Mouse (Mus musculus) heart, embryonic 12.5 days (tissue): ENCODE results near the gene Dmc1. TPM values are rescaled to one million over a fixed set of nuclear protein-coding genes. Genes with fewer than 3 reads are reported as not detected.

Source experiments
- ATAC-seq: fragments of 200-750 bp; cut with Nextera tagmentation; 2 replicates; pipeline ENCODE4 v1.8.0; 2017; ENCODE audit warnings: moderate TSS enrichment, moderate library complexity; ENCODE audit not compliant: insufficient number of reproducible peaks, low FRiP score
- H3K27ac ChIP-seq: fragments of 300-500 bp; sonication (generic); 2 replicates; pipeline ENCODE4 v1.5.1; 2016; ENCODE audit warnings: mild to moderate bottlenecking, moderate library complexity; ENCODE audit not compliant: poor library complexity, severe bottlenecking
- H3K27me3 ChIP-seq: fragments of 300-500 bp; sonication (generic); replicated peaks from 2 replicates; pipeline ENCODE4 v1.6.1; 2016; ENCODE audit warnings: mild to moderate bottlenecking, moderate library complexity
- H3K36me3 ChIP-seq: fragments of 300-500 bp; sonication (generic); 2 replicates; pipeline ENCODE4 v1.6.1; 2016; ENCODE audit warnings: mild to moderate bottlenecking, moderate library complexity
- H3K4me1 ChIP-seq: fragments of 300-500 bp; sonication (generic); replicated peaks from 2 replicates; pipeline ENCODE4 v1.6.1; 2016; ENCODE audit warnings: mild to moderate bottlenecking
- H3K4me2 ChIP-seq: fragments of 300-500 bp; sonication (generic); 2 replicates; pipeline ENCODE4 v1.6.1; 2016; ENCODE audit warnings: mild to moderate bottlenecking, moderate library complexity
- H3K4me3 ChIP-seq: fragments of 300-500 bp; sonication (generic); 2 replicates; pipeline ENCODE4 v1.5.1; 2016; ENCODE audit warnings: mild to moderate bottlenecking
- H3K9ac ChIP-seq: fragments of 300-500 bp; sonication (generic); 2 replicates; pipeline ENCODE4 v1.6.1; 2016; ENCODE audit warnings: mild to moderate bottlenecking, moderate library complexity
- H3K9me3 ChIP-seq: fragments of 300-500 bp; sonication (generic); replicated peaks from 2 replicates; pipeline ENCODE4 v1.6.1; 2016; ENCODE audit warnings: mild to moderate bottlenecking, moderate library complexity
- WGBS: fragments of 180-500 bp; shearing (Covaris S2); methylation state at CpG from one replicate; pipeline ENCODE4 v1.1.7; 2016; 5-methylcytosine and 5-hydroxymethylcytosine counted together
- polyA plus RNA-seq: library from polyadenylated mRNA; unstranded; fragments of >200 nt; fragmentation: Nextera tagmentation; extraction: Ambion mirVana; gene quantifications from 2 replicates; pipeline ENCODE4 v1.2.1, GENCODE M21; 2016

Dmc1 gene
- 1.5 and 1.8 TPM in 2 replicates for polyA plus RNA-seq

DNA sequence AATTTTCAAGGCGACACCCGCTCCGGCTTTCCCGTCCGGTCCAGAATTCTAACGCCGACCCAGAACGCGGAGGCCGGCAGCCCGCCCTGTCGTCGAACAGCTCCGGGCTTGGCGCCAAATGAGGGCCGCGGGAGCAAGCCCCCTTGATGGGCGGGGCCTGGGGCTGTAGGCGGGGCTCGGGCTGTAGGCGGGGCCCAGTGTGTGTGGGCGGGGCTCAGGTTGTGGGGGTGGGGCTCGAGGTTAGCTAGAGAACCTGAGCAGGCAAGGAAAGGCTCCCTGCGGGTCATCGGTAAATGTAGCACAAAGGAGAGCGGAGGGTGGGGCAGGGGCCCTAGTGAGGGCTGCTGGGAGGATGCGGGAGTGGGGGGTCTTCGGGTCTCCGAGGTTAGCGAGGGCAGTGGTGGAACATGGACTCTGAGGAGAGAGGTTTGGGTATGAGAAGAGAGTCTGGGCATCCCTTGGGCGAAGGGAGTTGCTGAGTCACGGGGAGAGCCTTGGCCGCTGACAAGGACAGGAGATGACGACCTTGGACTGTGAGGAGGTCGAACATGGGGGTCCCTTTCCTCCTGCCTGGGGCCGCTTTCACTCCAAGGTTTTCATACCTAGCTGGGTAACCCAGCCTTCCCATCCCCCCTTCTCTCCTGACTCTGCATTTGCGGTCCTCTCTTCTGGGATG, at the start of gene Dmc1:
TSS of gene Dmc1 (minus strand) at position 120 of the 676 bp plus-strand sequence.
- Histone ChIP-seq H3K4me2 (peak within 1 kb of the TSS; percentile 65), H3K9ac (peak within 1 kb of the TSS; percentile 34), H3K27me3 (no peaks in the 10 kb centered on the region; the same call in 1 of the 2 replicates), H3K9me3 (no peaks in the 10 kb centered on the region; the same call in 1 of the 2 replicates), H3K4me1 (peaks cover 5% of the 10 kb centered on the region; the same call in 1 of the 2 replicates), H3K36me3 (no peaks in the 10 kb centered on the region), H3K4me3 (peak within 1 kb of the TSS; percentile 44), H3K27ac (no peak within 1 kb of the TSS)
- peak; percentile 45; the same call in 1 of the 2 replicates for ATAC-seq
- WGBS, result 10% methylated on average over 37 of the region's 37 CpGs

DNA sequence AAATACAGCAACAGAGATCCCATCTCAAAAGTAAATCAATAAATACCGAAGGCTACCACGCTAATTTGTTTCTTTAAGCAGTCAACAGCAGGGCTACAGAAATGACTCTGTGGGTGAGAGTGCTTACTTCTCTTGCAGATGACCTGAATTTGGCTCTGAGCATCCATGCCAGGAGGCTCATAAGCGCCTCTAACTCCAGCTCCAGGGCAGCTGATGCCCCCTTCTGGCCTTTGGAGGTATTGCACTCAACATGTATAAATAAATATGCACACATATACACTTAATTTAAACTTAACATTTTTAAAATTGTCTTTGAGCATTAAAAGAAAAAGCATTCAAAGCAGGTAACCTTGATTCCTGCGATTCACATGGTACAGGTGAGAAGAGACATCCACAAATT, 46.6 kb upstream of the Dmc1 start:
- H3K4me2 ChIP-seq, result no peak overlapping the region

DNA sequence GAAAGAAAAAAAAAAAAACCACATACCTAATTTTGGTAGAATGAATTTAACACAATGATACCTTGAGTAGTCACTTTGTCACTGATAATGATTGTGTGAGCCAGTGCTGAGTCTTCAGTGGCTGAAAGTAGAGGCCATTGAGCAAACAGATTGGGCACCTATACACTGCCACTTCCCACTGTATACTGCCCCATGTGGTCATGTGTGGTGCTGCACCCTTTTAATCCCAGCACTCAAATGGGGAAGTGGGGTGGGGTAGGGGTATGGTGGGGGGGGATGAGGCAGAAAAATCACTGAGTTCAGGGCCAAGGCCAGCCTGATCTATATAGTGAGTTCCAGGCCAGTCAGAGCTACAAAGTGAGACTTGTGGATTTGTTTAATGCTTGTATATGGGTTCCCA, 45.7 kb upstream of the Dmc1 start:
- Histone ChIP-seq H3K36me3 (no peaks in the 10 kb centered on the region), H3K27ac (no peak overlapping the region), H3K4me3 (no peak overlapping the region), H3K4me1 (no peaks in the 10 kb centered on the region), H3K9ac (no peak overlapping the region), H3K9me3 (0 out of 2 replicates have a peak, but pooled peaks cover 2% of the 10 kb centered on the region), H3K27me3 (no peaks in the 10 kb centered on the region), H3K4me2 (no peak overlapping the region)
- ATAC-seq, result peak; percentile 15; the same call in 1 of the 2 replicates

More for the DNA sequence above, 46.6 kb upstream of the Dmc1 start:
- Histone ChIP-seq H3K9me3 (0 out of 2 replicates have a peak, but pooled peaks cover 2% of the 10 kb centered on the region), H3K4me1 (no peaks in the 10 kb centered on the region), H3K27ac (no peak overlapping the region), H3K9ac (no peak overlapping the region), H3K27me3 (no peaks in the 10 kb centered on the region), H3K4me3 (no peak overlapping the region), H3K36me3 (no peaks in the 10 kb centered on the region)
- WGBS, result 72% methylated on average over 4 of the region's 4 CpGs
- ATAC-seq, result no peak

DNA sequence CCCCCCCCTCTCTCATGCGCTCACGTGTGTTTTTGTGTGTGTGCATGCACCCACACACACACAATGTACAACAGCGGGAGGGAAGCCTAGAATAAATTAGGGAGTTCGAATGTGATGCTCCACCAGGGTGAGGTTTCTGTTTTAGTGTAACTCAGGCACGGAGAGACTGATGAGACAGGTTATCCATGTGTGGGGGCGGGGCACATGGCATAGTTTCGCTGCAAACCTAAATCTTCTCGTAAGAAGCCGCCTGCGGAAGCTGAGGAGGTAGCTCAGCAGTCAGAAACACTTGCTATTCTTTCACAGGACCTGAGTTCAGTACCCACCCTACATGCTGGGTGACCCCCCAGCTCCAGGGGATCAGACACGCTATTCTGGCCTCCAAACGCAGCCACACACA, 43.2 kb upstream of the Dmc1 start:
- ATAC-seq, result no peak
- Histone ChIP-seq H3K4me2 (no peak overlapping the region), H3K9ac (no peak overlapping the region), H3K27me3 (no peaks in the 10 kb centered on the region), H3K27ac (no peak overlapping the region), H3K4me1 (no peaks in the 10 kb centered on the region), H3K4me3 (no peak overlapping the region), H3K9me3 (0 out of 2 replicates have a peak, but pooled peaks cover 2% of the 10 kb centered on the region), H3K36me3 (no peaks in the 10 kb centered on the region)
- 77% methylated on average over 12 of the region's 12 CpGs for WGBS

DNA sequence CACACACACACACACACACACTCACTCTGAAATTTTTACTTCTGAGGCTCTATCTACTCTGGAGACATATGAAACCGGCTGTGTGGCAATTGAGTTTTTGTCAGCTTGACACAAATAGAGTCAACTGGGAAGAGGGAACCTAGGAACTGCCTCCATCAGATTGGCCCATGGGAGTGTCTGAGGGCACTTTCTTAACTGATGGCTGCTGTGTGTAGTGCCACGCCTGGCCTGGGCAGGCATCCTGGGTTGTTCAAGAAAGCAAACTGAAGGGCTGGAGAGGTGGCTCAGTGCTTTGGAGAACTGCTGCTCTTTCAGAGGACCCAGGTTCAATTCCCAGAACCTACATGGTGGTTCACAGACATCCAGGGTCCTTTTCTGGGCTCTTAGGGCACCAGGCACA, 40.6 kb upstream of the Dmc1 start:
- Histone ChIP-seq H3K27me3 (no peaks in the 10 kb centered on the region), H3K4me3 (no peak overlapping the region), H3K36me3 (no peaks in the 10 kb centered on the region), H3K4me2 (no peak overlapping the region), H3K4me1 (0 out of 2 replicates have a peak, but pooled peaks cover 5% of the 10 kb centered on the region), H3K9ac (no peak overlapping the region), H3K9me3 (no peaks in the 10 kb centered on the region), H3K27ac (no peak overlapping the region)
- ATAC-seq, result no peak
- WGBS, result 66% methylated on average over 2 of the region's 2 CpGs

DNA sequence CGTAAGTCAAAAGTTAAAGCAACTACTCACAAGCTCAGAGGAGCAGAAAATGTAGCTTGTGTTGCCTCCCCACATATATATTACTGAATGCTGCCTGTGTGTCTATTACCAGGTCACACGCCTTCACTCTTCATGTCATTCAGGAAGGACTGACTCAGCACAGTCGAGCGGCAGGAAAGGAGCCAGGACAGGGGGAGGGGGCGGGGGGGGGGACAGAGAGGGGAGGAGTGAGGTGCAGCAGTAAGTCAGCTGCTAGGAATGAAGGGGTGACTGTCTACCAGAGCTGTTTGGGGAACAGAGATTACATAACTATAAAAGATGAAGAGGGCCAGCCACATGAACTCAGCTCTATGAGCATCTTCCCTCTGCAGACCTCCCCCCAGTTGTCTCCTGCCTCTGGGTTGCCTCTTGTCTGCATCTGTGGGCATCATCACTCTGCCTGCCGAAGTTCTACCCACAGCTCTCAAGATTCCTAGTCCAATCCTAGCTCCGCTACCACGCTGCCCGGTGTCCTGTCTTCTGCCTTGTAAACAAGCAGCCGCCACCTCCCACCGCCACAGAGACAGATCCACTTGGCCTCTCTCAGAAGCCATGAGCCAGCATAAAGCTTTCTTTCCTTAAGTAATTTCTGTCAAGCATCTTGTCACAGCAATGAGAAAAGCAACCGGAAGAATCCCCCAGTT, 36.4 kb upstream of the Dmc1 start:
- ATAC-seq, result no peak
- no peak overlapping the region for H3K9ac ChIP-seq
- H3K9me3 ChIP-seq, result no peaks in the 10 kb centered on the region
- H3K36me3 ChIP-seq, result peaks cover 10% of the 10 kb centered on the region; the same call in 1 of the 2 replicates
- H3K27me3 ChIP-seq, result no peaks in the 10 kb centered on the region
- no peak overlapping the region for H3K4me2 ChIP-seq
- WGBS, result 61% methylated on average over 12 of the region's 12 CpGs
- no peak overlapping the region for H3K4me3 ChIP-seq
- H3K27ac ChIP-seq, result no peak overlapping the region
- 0 out of 2 replicates have a peak, but pooled peaks cover 5% of the 10 kb centered on the region for H3K4me1 ChIP-seq

DNA sequence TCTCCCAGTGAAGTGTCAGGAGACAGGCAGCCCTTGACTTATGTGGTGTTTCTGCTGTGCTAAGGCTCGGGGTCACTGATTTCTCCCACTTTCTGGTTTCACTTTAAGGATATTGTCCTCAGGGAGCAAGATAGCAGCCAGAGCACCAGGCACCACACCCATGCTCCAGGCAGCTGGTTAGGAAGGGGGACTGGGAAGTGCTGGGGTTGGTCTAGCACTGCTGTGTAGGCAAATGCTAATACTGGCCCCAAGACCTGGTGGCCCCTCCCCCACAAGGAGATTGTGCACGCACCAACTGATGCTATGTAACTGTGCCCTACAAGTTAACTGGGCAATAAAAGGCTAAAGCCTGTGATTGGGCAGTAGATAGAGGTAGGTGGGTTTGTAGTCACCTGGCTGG, 25.6 kb upstream of the Dmc1 start:
- peaks cover 23% of the 10 kb centered on the region for H3K36me3 ChIP-seq
- no peak overlapping the region for H3K4me3 ChIP-seq
- H3K27ac ChIP-seq, result no peak overlapping the region
- H3K9me3 ChIP-seq, result peaks cover 7% of the 10 kb centered on the region; the same call in 1 of the 2 replicates
- H3K27me3 ChIP-seq, result no peaks in the 10 kb centered on the region
- no peak overlapping the region for H3K9ac ChIP-seq
- H3K4me1 ChIP-seq, result no peaks in the 10 kb centered on the region
- WGBS, result 62% methylated on average over 2 of the region's 2 CpGs
- ATAC-seq, result no peak
- H3K4me2 ChIP-seq, result no peak overlapping the region

DNA sequence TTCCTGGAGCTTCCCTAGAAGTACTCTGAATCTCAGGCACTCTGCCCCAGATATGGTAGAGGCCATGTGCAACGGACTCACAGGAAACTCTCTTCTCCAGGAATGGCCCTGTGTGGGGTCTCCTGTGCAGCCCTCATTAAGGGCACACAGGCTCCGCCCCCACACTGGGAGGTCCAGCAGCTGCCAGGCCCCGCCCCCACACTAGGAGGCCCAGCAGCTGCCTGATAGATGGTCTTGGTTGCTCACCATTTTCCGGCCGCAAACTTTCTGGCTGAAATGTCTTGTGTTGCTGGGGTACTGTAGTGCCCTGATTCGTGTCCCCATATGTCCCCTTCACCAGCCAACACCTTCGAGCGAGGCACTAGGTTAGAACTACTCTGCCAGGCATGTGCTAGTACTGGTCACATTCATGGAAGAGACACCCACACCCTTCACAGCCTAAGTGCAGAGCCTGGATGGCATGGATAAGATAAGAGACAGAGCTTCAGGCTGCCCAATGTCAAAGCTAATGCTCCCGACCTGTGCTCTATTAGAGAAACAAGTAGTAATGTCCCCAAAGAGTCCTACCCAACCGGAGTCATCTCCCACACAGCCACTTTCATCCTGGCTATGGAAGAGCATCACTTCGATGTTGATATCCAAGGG, 15.0 kb upstream of the Dmc1 start:
- peaks cover 12% of the 10 kb centered on the region; the same call in 1 of the 2 replicates for H3K36me3 ChIP-seq
- H3K9me3 ChIP-seq, result no peaks in the 10 kb centered on the region

DNA sequence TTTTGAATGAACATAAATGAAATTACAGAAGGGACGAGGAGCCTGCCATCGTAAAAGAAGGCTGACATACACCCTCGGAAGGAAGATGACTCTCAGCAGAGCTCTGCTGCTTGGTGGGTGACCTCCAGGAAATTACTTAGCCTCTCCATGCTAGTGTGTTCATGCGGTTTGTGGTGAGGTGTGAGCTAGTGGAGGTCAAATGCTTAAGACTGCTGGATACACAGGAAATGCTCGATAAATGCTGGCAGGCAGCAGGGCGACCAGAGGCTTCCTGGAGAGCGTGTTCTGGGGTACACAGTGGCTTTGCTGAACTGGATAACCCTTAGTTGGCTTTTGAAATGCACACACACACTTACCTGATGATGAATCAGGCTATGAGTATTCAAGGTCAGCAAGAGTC, 13.5 kb upstream of the Dmc1 start:
- no peaks in the 10 kb centered on the region for H3K4me1 ChIP-seq
- peaks cover 11% of the 10 kb centered on the region; the same call in 1 of the 2 replicates for H3K36me3 ChIP-seq
- ATAC-seq, result no peak
- H3K27me3 ChIP-seq, result no peaks in the 10 kb centered on the region
- no peaks in the 10 kb centered on the region for H3K9me3 ChIP-seq
- H3K4me2 ChIP-seq, result no peak overlapping the region
- WGBS, result 88% methylated on average over 7 of the region's 7 CpGs
- H3K9ac ChIP-seq, result no peak overlapping the region
- H3K27ac ChIP-seq, result no peak overlapping the region
- no peak overlapping the region for H3K4me3 ChIP-seq

More for the DNA sequence above, 15.0 kb upstream of the Dmc1 start:
- H3K9ac ChIP-seq, result no peak overlapping the region
- no peak overlapping the region for H3K27ac ChIP-seq
- 69% methylated on average over 11 of the region's 11 CpGs for WGBS
- no peaks in the 10 kb centered on the region for H3K4me1 ChIP-seq
- no peaks in the 10 kb centered on the region for H3K27me3 ChIP-seq
- ATAC-seq, result peak; percentile 27; the same call in 1 of the 2 replicates
- no peak overlapping the region for H3K4me3 ChIP-seq
- no peak overlapping the region for H3K4me2 ChIP-seq

DNA sequence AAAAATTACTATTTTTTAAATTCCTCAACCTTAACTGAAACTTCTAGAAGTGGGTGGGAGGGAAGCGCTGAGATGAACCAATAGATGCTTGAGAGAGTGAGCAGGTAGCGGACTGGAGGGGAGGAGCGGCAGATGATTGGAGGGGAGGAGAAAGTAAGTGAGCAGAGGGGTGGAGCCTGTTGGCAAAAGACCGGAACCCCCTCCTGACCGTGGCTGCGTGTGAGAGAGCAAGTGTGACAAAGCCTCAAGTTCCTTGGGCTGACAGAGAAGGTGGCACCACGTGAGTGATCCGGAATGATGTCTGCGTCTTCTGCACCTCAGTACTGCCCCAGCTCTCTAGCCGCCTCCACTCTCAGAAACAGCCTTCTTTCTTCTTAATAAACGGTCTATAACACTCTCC, 12.2 kb upstream of the Dmc1 start:
- 68% methylated on average over 11 of the region's 11 CpGs for WGBS
- H3K36me3 ChIP-seq, result peaks cover 9% of the 10 kb centered on the region; the same call in 1 of the 2 replicates
- H3K4me1 ChIP-seq, result no peaks in the 10 kb centered on the region

DNA sequence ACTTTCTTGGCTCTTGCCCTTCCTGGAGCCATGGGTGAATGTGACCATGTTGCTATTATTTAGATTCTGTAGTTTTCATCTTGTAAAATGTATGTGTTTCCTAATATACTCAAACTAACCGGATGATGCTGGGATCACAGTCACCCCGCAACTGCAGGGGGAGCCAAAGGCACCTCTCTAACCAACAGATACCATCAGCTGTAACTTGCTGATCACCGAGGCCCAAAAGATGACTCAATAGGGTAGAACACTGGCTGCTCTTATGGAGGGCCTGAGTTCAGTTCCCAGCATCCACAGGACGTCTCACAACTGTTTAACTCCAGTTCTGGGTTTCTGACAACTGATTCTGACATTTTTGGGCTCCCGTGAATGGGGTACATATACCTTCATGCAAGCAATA, 11.8 kb upstream of the Dmc1 start:
- ATAC-seq, result no peak
- Histone ChIP-seq H3K27ac (no peak overlapping the region), H3K36me3 (peaks cover 9% of the 10 kb centered on the region; the same call in 1 of the 2 replicates), H3K4me1 (no peaks in the 10 kb centered on the region), H3K4me3 (no peak overlapping the region), H3K9me3 (no peaks in the 10 kb centered on the region), H3K4me2 (no peak overlapping the region), H3K9ac (no peak overlapping the region), H3K27me3 (no peaks in the 10 kb centered on the region)
- 80% methylated on average over 5 of the region's 5 CpGs for WGBS

More for the DNA sequence above, 12.2 kb upstream of the Dmc1 start:
- H3K9me3 ChIP-seq, result no peaks in the 10 kb centered on the region
- H3K9ac ChIP-seq, result no peak overlapping the region
- H3K4me2 ChIP-seq, result no peak overlapping the region
- no peak overlapping the region for H3K27ac ChIP-seq
- ATAC-seq, result no peak
- H3K4me3 ChIP-seq, result no peak overlapping the region
- no peaks in the 10 kb centered on the region for H3K27me3 ChIP-seq
